ENCODE assay signal across 17 mouse cellular contexts in the genomic region with DNA sequence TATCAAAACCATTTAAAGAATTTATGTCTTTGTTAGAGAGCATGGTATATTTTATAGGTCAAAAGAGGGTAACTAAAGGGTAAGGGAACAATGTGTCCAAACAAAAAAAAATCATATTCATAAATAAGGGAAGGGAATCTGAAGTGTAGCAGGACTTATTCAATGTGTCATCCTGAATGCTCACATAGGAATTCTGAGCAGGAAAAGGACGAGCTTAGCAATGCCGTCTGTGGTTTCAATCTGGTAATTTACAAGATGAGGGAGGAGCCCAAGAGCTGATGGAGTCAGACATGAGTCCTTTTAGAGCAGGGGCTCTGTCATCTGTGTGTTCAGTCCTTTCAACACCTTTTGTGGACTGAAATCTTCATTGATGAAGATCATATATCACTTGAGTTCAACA.
"Had no signal": no experiment of that assay in that cellular context is flagged by ENCODE, and none has a peak within 500 bp of the region (broad histone marks: within the 10 kb centered on the region; RNA-seq: fewer than 3 reads in every experiment).

No protein-coding gene starts in this region.

- ATAC-seq: intestine, postnatal 0 days; midbrain, embryonic 15.5 days had no signal

- H3K9ac ChIP-seq: liver, embryonic 13.5 days; midbrain, embryonic 12.5 days; midbrain, embryonic 15.5 days; neural tube, embryonic 12.5 days; neural tube, embryonic 15.5 days had no signal

- DNase-seq: layer of hippocampus, postnatal 36 days; liver, embryonic 13.5 days; lung, adult 2 months; right cerebral cortex, adult 18-20 months; right cerebral cortex, postnatal 14 days; right cerebral cortex, postnatal 4 days; thymus, adult 2 months; thymus, postnatal 14 days; thymus, postnatal 4 days had no signal

- H3K27me3 ChIP-seq: liver, embryonic 13.5 days; megakaryocyte, embryonic 14.5 days; midbrain, embryonic 12.5 days; midbrain, embryonic 15.5 days; neural tube, embryonic 12.5 days; neural tube, embryonic 15.5 days had no signal

- H3K27ac ChIP-seq: left cerebral cortex, adult 2 months; liver, embryonic 13.5 days; midbrain, embryonic 12.5 days; midbrain, embryonic 15.5 days; neural tube, embryonic 12.5 days; neural tube, embryonic 15.5 days; stomach, postnatal 0 days had no signal

- H3K4me2 ChIP-seq: liver, embryonic 13.5 days; midbrain, embryonic 12.5 days; midbrain, embryonic 15.5 days; neural tube, embryonic 12.5 days; neural tube, embryonic 15.5 days had no signal

- H3K4me3 ChIP-seq: left cerebral cortex, adult 2 months; liver, embryonic 13.5 days; megakaryocyte, embryonic 14.5 days; midbrain, embryonic 12.5 days; midbrain, embryonic 15.5 days; neural tube, embryonic 12.5 days; neural tube, embryonic 15.5 days had no signal

- H3K9me3 ChIP-seq: liver, embryonic 13.5 days; megakaryocyte, embryonic 14.5 days; midbrain, embryonic 12.5 days; midbrain, embryonic 15.5 days; neural tube, embryonic 12.5 days; neural tube, embryonic 15.5 days had no signal

- H3K36me3 ChIP-seq: liver, embryonic 13.5 days; midbrain, embryonic 12.5 days; midbrain, embryonic 15.5 days; neural tube, embryonic 12.5 days; neural tube, embryonic 15.5 days had no signal

- H3K4me1 ChIP-seq: liver, embryonic 13.5 days; midbrain, embryonic 12.5 days; midbrain, embryonic 15.5 days; neural tube, embryonic 12.5 days; neural tube, embryonic 15.5 days had no signal
